Comparison of ENCODE assay signal across 8 mouse cellular contexts in the genomic region with DNA sequence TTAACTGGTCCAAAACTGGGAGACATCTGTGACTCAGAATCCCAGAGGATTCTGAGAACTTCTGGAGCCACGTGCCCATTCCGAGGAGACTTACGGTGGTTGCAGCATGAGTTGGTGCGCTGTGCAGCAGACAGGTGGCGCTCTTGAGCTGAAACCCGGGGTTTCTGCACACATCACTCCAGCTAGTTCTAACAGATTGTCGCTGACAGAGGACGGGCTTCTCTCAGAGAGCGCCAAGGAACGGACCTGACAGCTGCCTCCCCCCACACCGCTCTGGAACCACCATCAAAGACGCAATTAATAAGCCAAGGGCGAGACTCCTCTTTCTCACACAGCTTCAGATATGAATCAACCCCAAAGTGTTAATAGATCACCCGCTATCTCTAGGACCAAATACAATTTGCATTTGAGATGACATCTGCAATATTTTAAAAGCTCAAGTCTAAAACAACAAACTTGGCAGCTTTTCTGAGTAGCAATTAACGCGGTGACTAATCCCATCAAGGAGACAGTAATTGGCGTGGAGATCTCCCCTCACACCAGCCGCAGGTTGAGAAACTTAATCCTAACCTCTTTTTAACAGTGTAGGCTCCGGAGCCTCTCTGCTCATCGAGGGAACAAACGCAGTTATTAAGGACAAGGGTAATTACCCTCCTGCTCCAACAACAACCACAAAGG.
DNase-seq lines count a peak whose midpoint lies in the region; ATAC-seq and TF ChIP-seq lines count a peak whose summit lies in the region.

No protein-coding gene starts in this region.

- H3K4me2 ChIP-seq in embryonic facial prominence, embryonic 14.5 days (ENCODE audit: low read depth, low read length): no peak overlapping the region

- H3K4me3 ChIP-seq in embryonic facial prominence, embryonic 14.5 days (ENCODE audit: low read depth, low read length): no peak overlapping the region

- H3K4me1 ChIP-seq in embryonic facial prominence, embryonic 14.5 days (ENCODE audit: control insufficient read depth, insufficient read depth, low read length): no peaks in the 10 kb centered on the region

- peaks cover 14% of the 10 kb centered on the region for H3K27me3 ChIP-seq in embryonic facial prominence, embryonic 14.5 days (replicated peaks; ENCODE audit: control insufficient read depth, insufficient read depth, low read length)

- WGBS in embryonic facial prominence, embryonic 14.5 days: 9% methylated on average over 21 of the region's 21 CpGs

- ATAC-seq in embryonic facial prominence, embryonic 14.5 days (ENCODE audit: low read depth): peak; percentile 86
- no peak for ATAC-seq in CD4-positive, CD25-positive, alpha-beta regulatory T cell, adult 4 months

- TF ChIP-seq POLR2A in brain, embryonic 14.5 days (IDR thresholded peaks at IDR 0.05; ENCODE audit: borderline replicate concordance, extremely low read depth, insufficient read depth, insufficient read length, poor library complexity, severe bottlenecking): no peak

- 0 out of 2 replicates have a peak, but pooled peaks cover 4% of the 10 kb centered on the region for H3K9me3 ChIP-seq in embryonic facial prominence, embryonic 14.5 days (ENCODE audit: control insufficient read depth, low read length)

- TF ChIP-seq CTCF in brain, embryonic 14.5 days (IDR thresholded peaks at IDR 0.05; ENCODE audit: borderline replicate concordance, extremely low read depth, insufficient read depth, insufficient read length): peak; percentile 97

- intact Hi-C loops in heart, postnatal 36 days (cut with DNase I): loop anchor here (2.0 to 10.0 kb wide), 2 partner anchors 121 to 375 kb away; no protein-coding TSS in a partner anchor

- H3K27ac ChIP-seq in embryonic facial prominence, embryonic 14.5 days (replicated peaks; ENCODE audit: low read depth, low read length): no peak overlapping the region

- no peaks in the 10 kb centered on the region for H3K36me3 ChIP-seq in embryonic facial prominence, embryonic 14.5 days (ENCODE audit: control insufficient read depth, insufficient read depth, low read length)

- peak; percentile 88 for DNase-seq in MN1 (ENCODE audit: low spot score)
- DNase-seq in brain, embryonic 14.5 days (ENCODE audit: low read depth): peak; percentile 96
- DNase-seq in embryonic facial prominence, embryonic 14.5 days (ENCODE audit: low spot score): peak; percentile 78
- DNase-seq in heart, postnatal 36 days: peak; percentile 53 to 66
- peak; percentile 33 for DNase-seq in layer of hippocampus, adult 9-10 months (ENCODE audit: low spot score)
- peak; percentile 12 for DNase-seq in lung, postnatal 36 days
- peak; percentile 67 to 78 for DNase-seq in right cerebral cortex, adult 2 months (ENCODE audit: low spot score in 2 of 2)

- H3K9ac ChIP-seq in embryonic facial prominence, embryonic 14.5 days (ENCODE audit: low read depth, low read length): no peak overlapping the region

Comparison
In these comparisons a context has a peak if more than half of its experiments do, and no peak if none do; other contexts are left out.
1. DNase-seq: peak in every context shown above with its lines; median percentile 96 in brain, embryonic 14.5 days; 88 in MN1; 78 in embryonic facial prominence, embryonic 14.5 days; 72 in right cerebral cortex, adult 2 months; 60 in heart, postnatal 36 days; 33 in layer of hippocampus, adult 9-10 months; 12 in lung, postnatal 36 days.